13 mouse cellular contexts compared by ENCODE assay signal in genomic region chr13:97778698-97779194, GRCm38 (mm10). TPM values are rescaled to one million over a fixed set of nuclear protein-coding genes. Genes with fewer than 3 reads are reported as not detected.
DNase-seq lines count a peak whose midpoint lies in the region; ATAC-seq and TF ChIP-seq lines count a peak whose summit lies in the region.
"Had no signal": no experiment of that assay in that cellular context is flagged by ENCODE, and none has a peak within 500 bp of the region (broad histone marks: within the 10 kb centered on the region; RNA-seq: fewer than 3 reads in every experiment).

No protein-coding gene starts in this region.

- no peaks in the 10 kb centered on the region for H3K27me3 ChIP-seq in heart, embryonic 13.5 days (replicated peaks)
- no peaks in the 10 kb centered on the region for H3K27me3 ChIP-seq in heart, adult 2 months (ENCODE audit: control insufficient read depth, insufficient read depth, low read length)
- H3K27me3 ChIP-seq in spleen, adult 2 months (ENCODE audit: control insufficient read depth, insufficient read depth, low read length) = no peaks in the 10 kb centered on the region
- H3K27me3 ChIP-seq in liver, embryonic 11.5 days (replicated peaks; ENCODE audit: control insufficient read depth, insufficient read depth, low read length) = no peaks in the 10 kb centered on the region
- H3K27me3 ChIP-seq: CH12.LX; limb, embryonic 15.5 days had no signal

- no peaks in the 10 kb centered on the region for H3K79me2 ChIP-seq in heart, adult 2 months (replicated peaks; ENCODE audit: control insufficient read depth, insufficient read depth, low read length)

- H3K9me3 ChIP-seq in heart, embryonic 13.5 days = no peaks in the 10 kb centered on the region
- no peaks in the 10 kb centered on the region for H3K9me3 ChIP-seq in liver, embryonic 11.5 days (ENCODE audit: control insufficient read depth, low read length)
- H3K9me3 ChIP-seq: limb, embryonic 15.5 days had no signal

- TF ChIP-seq EP300 in heart, adult 2 months (IDR thresholded peaks at IDR 0.05; ENCODE audit: insufficient read depth, low read depth, low read length) = no peak

- no peak for TF ChIP-seq CTCF in heart, adult 2 months (IDR thresholded peaks at IDR 0.05)
- no peak for TF ChIP-seq CTCF in spleen, adult 2 months (IDR thresholded peaks at IDR 0.05; ENCODE audit: extremely low read depth, insufficient read depth, insufficient read length, insufficient replicate concordance)

- peaks cover 58% of the 10 kb centered on the region for H3K4me1 ChIP-seq in heart, embryonic 13.5 days
- peaks cover 6% of the 10 kb centered on the region for H3K4me1 ChIP-seq in heart, adult 2 months (ENCODE audit: control insufficient read depth, insufficient read depth, low read length)
- H3K4me1 ChIP-seq in spleen, adult 2 months (ENCODE audit: control insufficient read depth, insufficient read depth, insufficient read length) = no peaks in the 10 kb centered on the region; the same call in 1 of the 2 replicates
- peaks cover 40% of the 10 kb centered on the region for H3K4me1 ChIP-seq in liver, embryonic 11.5 days (replicated peaks; ENCODE audit: control insufficient read depth, insufficient read depth, low read length)

- H3K4me2 ChIP-seq in heart, embryonic 13.5 days = no peak overlapping the region
- H3K4me2 ChIP-seq in liver, embryonic 11.5 days = peak overlapping the region; percentile 32
- H3K4me2 ChIP-seq: limb, embryonic 15.5 days had no signal

- no peak overlapping the region for H3K4me3 ChIP-seq in heart, embryonic 13.5 days
- no peak overlapping the region for H3K4me3 ChIP-seq in heart, adult 2 months
- no peak overlapping the region for H3K4me3 ChIP-seq in spleen, adult 2 months (ENCODE audit: extremely low read depth, insufficient read depth, insufficient read length)
- no peak overlapping the region for H3K4me3 ChIP-seq in liver, embryonic 11.5 days (ENCODE audit: low read depth, low read length)
- H3K4me3 ChIP-seq: limb, embryonic 15.5 days had no signal

- peak overlapping the region; percentile 42 for H3K27ac ChIP-seq in heart, embryonic 13.5 days (replicated peaks)
- H3K27ac ChIP-seq in heart, adult 2 months = no peak overlapping the region
- H3K27ac ChIP-seq in spleen, adult 2 months (ENCODE audit: insufficient read depth, low read length) = peak overlapping the region; percentile 47
- H3K27ac ChIP-seq in liver, embryonic 11.5 days (ENCODE audit: low read depth, low read length) = peak overlapping the region; percentile 79
- H3K27ac ChIP-seq: limb, embryonic 15.5 days had no signal

- H3K9ac ChIP-seq in heart, embryonic 13.5 days = no peak overlapping the region
- no peak overlapping the region for H3K9ac ChIP-seq in heart, adult 2 months (ENCODE audit: low read depth, low read length)
- H3K9ac ChIP-seq in liver, embryonic 11.5 days (ENCODE audit: low read depth, low read length) = no peak overlapping the region
- H3K9ac ChIP-seq: limb, embryonic 15.5 days had no signal

- WGBS in heart, embryonic 13.5 days = 54% methylated on average over 5 of the region's 5 CpGs
- WGBS in heart, adult 2 months = 58% methylated on average over 5 of the region's 5 CpGs
- 79% methylated on average over 5 of the region's 5 CpGs for WGBS in spleen, adult 2 months
- 29% methylated on average over 5 of the region's 5 CpGs for WGBS in liver, embryonic 11.5 days

- no peak; the same call in 1 of the 2 replicates for ATAC-seq in heart, embryonic 13.5 days (ENCODE audit: extremely low read depth, insufficient number of reproducible peaks, low FRiP score, low TSS enrichment)
- ATAC-seq in liver, embryonic 11.5 days (replicated peaks; ENCODE audit: low FRiP score) = peak; percentile 93

- TF ChIP-seq POLR2A in heart, adult 2 months (IDR thresholded peaks at IDR 0.05; ENCODE audit: insufficient read depth, low read depth, low read length) = no peak
- TF ChIP-seq POLR2A in spleen, adult 2 months (IDR thresholded peaks at IDR 0.05; ENCODE audit: low read depth, low read length) = no peak

- intact Hi-C loops in heart, adult 2 months (cut with DNase I) = loop anchor here (5.0 kb wide), 1 partner anchor 541 kb away; no protein-coding TSS in a partner anchor

- no peak for DNase-seq in heart, adult 2 months
- no peak for DNase-seq in spleen, adult 2 months (ENCODE audit: low read depth in 1 of 2, low spot score in 2 of 2)
- no peak for DNase-seq in spleen, postnatal 14 days (ENCODE audit: low spot score in 2 of 2)
- DNase-seq in liver, embryonic 11.5 days (ENCODE audit: low spot score) = peak; percentile 54
- peak; percentile 71 for DNase-seq in telencephalon, adult 2 months (ENCODE audit: low read depth, low spot score)
- no peak for DNase-seq in adrenal gland, adult 2 months
- no peak for DNase-seq in cerebellum, adult 11-12 months
- DNase-seq: adrenal gland, adult 8-10 months; cerebellum, postnatal 36 days; gastrocnemius, postnatal 14 days had no signal

- no peaks in the 10 kb centered on the region for H3K36me3 ChIP-seq in heart, embryonic 13.5 days
- no peaks in the 10 kb centered on the region for H3K36me3 ChIP-seq in heart, adult 2 months (ENCODE audit: control insufficient read depth, insufficient read depth, low read length)
- H3K36me3 ChIP-seq in spleen, adult 2 months (ENCODE audit: control insufficient read depth, insufficient read depth, low read length) = no peaks in the 10 kb centered on the region
- H3K36me3 ChIP-seq in liver, embryonic 11.5 days (ENCODE audit: control insufficient read depth, insufficient read depth, low read length) = no peaks in the 10 kb centered on the region
- H3K36me3 ChIP-seq: limb, embryonic 15.5 days had no signal

RNA-seq across cellular contexts. Expression of gene Gm10260, which starts 18.3 kb away (rescaled TPM):
- 0.70 and 2.9 TPM in 2 replicates for polyA plus RNA-seq in heart, embryonic 13.5 days (2015; fragmentation: Nextera tagmentation; extraction: Ambion mirVana)
- total RNA-seq in heart, adult 2 months (2021) = 100 to 1,000 TPM; 101 to 117 TPM
- polyA plus RNA-seq in heart, adult 2 months (2012; rRNA removed) = 0.64 and 3.2 TPM in 2 replicates
- 3.2 and 7.8 TPM in 2 replicates for polyA plus RNA-seq in spleen, adult 2 months (2012; rRNA removed)
- 3.8 and 8.2 TPM in 2 replicates for polyA plus RNA-seq in liver, embryonic 11.5 days (2014; fragmentation: Nextera tagmentation; extraction: Ambion mirVana)
- 100 to 1,000 TPM; 214 to 241 TPM for total RNA-seq in adrenal gland, adult 2 months (2021)
- 2.4 and 5.4 TPM in 2 replicates for polyA plus RNA-seq in adrenal gland, adult 2 months (2012; rRNA removed)

Comparison
In these comparisons a context has a peak if more than half of its experiments do, and no peak if none do; other contexts are left out.
1. DNase-seq: peak in liver, embryonic 11.5 days (single experiment) and telencephalon, adult 2 months (single experiment); none in heart, adult 2 months (0 of 2), spleen, adult 2 months (0 of 2), spleen, postnatal 14 days (0 of 2), adrenal gland, adult 2 months (single experiment) and cerebellum, adult 11-12 months (single experiment).